Mouse (Mus musculus) liver, embryonic 14.5 days (tissue): ENCODE measurements at regions not wholly inside any gene's neighbourhood (a gene's known extent, or its start where the extent isn't known, plus 50 kb on each side); places are given as distances from the start of the nearest gene placed in this dataset.

Source experiments
- ATAC-seq: fragments of 200-750 bp; cut with Nextera tagmentation; 2 replicates; pipeline ENCODE4 v1.8.0; 2017; ENCODE audit warnings: moderate number of reproducible peaks, mild to moderate bottlenecking, moderate library complexity; ENCODE audit not compliant: insufficient read depth
- DNase-seq, 3 experiments: peaks; one replicate each; pipeline ENCODE4 v3.0.0-alpha.2; 2012 to 2013; ENCODE audit warnings: low read depth in 3 of 3, low spot score in 3 of 3
- H3K27ac ChIP-seq: fragments of 300-500 bp; sonication (generic); 2 replicates; pipeline ENCODE4 v1.5.1; 2014; ENCODE audit warnings: moderate library complexity, mild to moderate bottlenecking, control low read depth, inconsistent platforms
- H3K27me3 ChIP-seq: fragments of 300-500 bp; sonication (generic); 2 replicates; pipeline ENCODE4 v1.6.1; 2014; ENCODE audit warnings: mild to moderate bottlenecking, low read length, moderate library complexity; ENCODE audit not compliant: control insufficient read depth, insufficient read depth
- H3K36me3 ChIP-seq: fragments of 300-500 bp; sonication (generic); replicated peaks from 2 replicates; pipeline ENCODE4 v1.6.1; 2014; ENCODE audit warnings: low read depth; ENCODE audit not compliant: control insufficient read depth, insufficient read depth
- H3K4me1 ChIP-seq, 2 experiments: fragments of 200-500 bp in 1 of 2; fragments of 300-500 bp in 1 of 2; sonication (generic) in 1 of 2; replicated peaks; 2 replicates each; pipeline ENCODE4 v1.6.1; 2012 to 2014; ENCODE audit warnings: antibody characterized with exemption in 1 of 2, inconsistent platforms in 1 of 2, low read length in 1 of 2; ENCODE audit not compliant: control insufficient read depth in 2 of 2, insufficient read depth in 2 of 2
- H3K4me2 ChIP-seq: fragments of 300-500 bp; sonication (generic); 2 replicates; pipeline ENCODE4 v1.6.1; 2014; ENCODE audit warnings: low read depth, mild to moderate bottlenecking, control low read depth, moderate library complexity
- H3K4me3 ChIP-seq, 2 experiments: fragments of 200-500 bp in 1 of 2; fragments of 300-500 bp in 1 of 2; sonication (generic) in 1 of 2; 2 replicates each; pipeline ENCODE4 v1.5.1; 2012 to 2014; ENCODE audit warnings: low read depth in 2 of 2, low read length in 2 of 2, mild to moderate bottlenecking in 2 of 2, control low read depth in 1 of 2, inconsistent platforms in 1 of 2, moderate library complexity in 1 of 2; ENCODE audit not compliant: insufficient read depth in 1 of 2
- H3K9ac ChIP-seq: fragments of 300-500 bp; sonication (generic); replicated peaks from 2 replicates; pipeline ENCODE4 v1.6.1; 2014; ENCODE audit warnings: mild to moderate bottlenecking, control low read depth, moderate library complexity
- H3K9me3 ChIP-seq: fragments of 300-500 bp; sonication (generic); 2 replicates; pipeline ENCODE4 v1.6.1; 2016; ENCODE audit warnings: low read length, mixed read lengths; ENCODE audit not compliant: control insufficient read depth
- CTCF ChIP-seq: IDR thresholded peaks from 2 replicates; pipeline ENCODE4 v1.5.1; 2016; ENCODE audit warnings: antibody characterized with exemption, low read depth, control low read depth
- EP300 ChIP-seq: IDR thresholded peaks from 2 replicates; pipeline ENCODE4 v1.6.1; 2016; ENCODE audit warnings: antibody characterized with exemption, low read depth
- WGBS: fragments of 180-500 bp; shearing (Covaris S2); extraction: QIAGEN DNeasy Blood & Tissue Kit; methylation state at CpG from one replicate; pipeline ENCODE4 v1.1.7; 2014; ENCODE audit not compliant: insufficient replicate concordance; 5-methylcytosine and 5-hydroxymethylcytosine counted together

- Histone ChIP-seq H3K36me3 (no peaks in the 10 kb centered on the region), H3K27ac (no peak overlapping the region), H3K27me3 (no peaks in the 10 kb centered on the region), H3K4me3 (no peak overlapping the region), H3K9me3 (no peaks in the 10 kb centered on the region), H3K4me2 (no peak overlapping the region), H3K9ac (no peak overlapping the region), H3K4me1 (no peaks in the 10 kb centered on the region)
- WGBS: 42% methylated on average over 2 of the region's 2 CpGs
- no peak for TF ChIP-seq CTCF
- TF ChIP-seq EP300: no peak
- ATAC-seq (no peak), DNase-seq (no peak)
Measured at GRCm38 (mm10) chr13:16299756-16300155, 288.1 kb downstream of the Inhba start.

- Histone ChIP-seq H3K9ac (no peak overlapping the region), H3K4me2 (no peak overlapping the region), H3K4me1 (no peaks in the 10 kb centered on the region), H3K9me3 (no peaks in the 10 kb centered on the region), H3K27ac (no peak overlapping the region), H3K36me3 (no peaks in the 10 kb centered on the region), H3K27me3 (no peaks in the 10 kb centered on the region), H3K4me3 (no peak overlapping the region)
- TF ChIP-seq CTCF (no peak), EP300 (no peak)
- ATAC-seq: no peak
- WGBS: 20% methylated on average over 2 of the region's 2 CpGs
- no peak for DNase-seq
Measured at GRCm38 (mm10) chr13:16314669-16315068, 303.0 kb downstream of the Inhba start.

- 66% methylated on average over 2 of the region's 2 CpGs for WGBS
- Histone ChIP-seq H3K27ac (no peak overlapping the region), H3K4me3 (no peak overlapping the region), H3K4me1 (no peaks in the 10 kb centered on the region), H3K27me3 (no peaks in the 10 kb centered on the region), H3K9me3 (no peaks in the 10 kb centered on the region), H3K4me2 (no peak overlapping the region), H3K36me3 (no peaks in the 10 kb centered on the region), H3K9ac (no peak overlapping the region)
- ATAC-seq (no peak), DNase-seq (no peak)
- no peak for TF ChIP-seq EP300
- TF ChIP-seq CTCF: no peak
Measured at GRCm38 (mm10) chr13:16315689-16316088, 304.0 kb downstream of the Inhba start.

GRCm38 (mm10) chr13:16316581-16316980 is 304.9 kb downstream of the Inhba start:
- H3K36me3 ChIP-seq: no peaks in the 10 kb centered on the region
- no peak overlapping the region for H3K4me2 ChIP-seq
- H3K4me1 ChIP-seq: no peaks in the 10 kb centered on the region
- 70% methylated on average over 2 of the region's 2 CpGs for WGBS
- ATAC-seq (no peak), DNase-seq (no peak)
- no peaks in the 10 kb centered on the region for H3K9me3 ChIP-seq
- no peak overlapping the region for H3K27ac ChIP-seq
- no peak overlapping the region for H3K4me3 ChIP-seq
- no peaks in the 10 kb centered on the region for H3K27me3 ChIP-seq
- no peak for TF ChIP-seq EP300
- TF ChIP-seq CTCF: no peak
- no peak overlapping the region for H3K9ac ChIP-seq

GRCm38 (mm10) chr13:16317412-16317811 is 305.8 kb downstream of the Inhba start:
- no peaks in the 10 kb centered on the region for H3K27me3 ChIP-seq
- no peak for DNase-seq
- no peak overlapping the region for H3K9ac ChIP-seq
- H3K4me2 ChIP-seq: no peak overlapping the region
- H3K4me1 ChIP-seq: no peaks in the 10 kb centered on the region
- no peak; the same call in 1 of the 2 replicates for ATAC-seq
- no peaks in the 10 kb centered on the region for H3K36me3 ChIP-seq
- 56% methylated on average over 3 of the region's 3 CpGs for WGBS
- H3K27ac ChIP-seq: no peak overlapping the region
- H3K9me3 ChIP-seq: no peaks in the 10 kb centered on the region
- TF ChIP-seq CTCF: no peak
- no peak overlapping the region for H3K4me3 ChIP-seq

- Histone ChIP-seq H3K27me3 (no peaks in the 10 kb centered on the region), H3K9me3 (no peaks in the 10 kb centered on the region), H3K36me3 (no peaks in the 10 kb centered on the region), H3K4me3 (no peak overlapping the region), H3K4me1 (no peaks in the 10 kb centered on the region), H3K4me2 (no peak overlapping the region), H3K27ac (no peak overlapping the region), H3K9ac (no peak overlapping the region)
- ATAC-seq: no peak
- DNase-seq: no peak
- 65% methylated on average over 4 of the region's 4 CpGs for WGBS
- TF ChIP-seq CTCF: no peak
- no peak for TF ChIP-seq EP300
Measured at GRCm38 (mm10) chr13:16320392-16320791, 308.7 kb downstream of the Inhba start.
